Comparison of ENCODE assay signal across 8 mouse cellular contexts in genomic region chr19:34334300-34334699, GRCm38 (mm10). TPM values are rescaled to one million over a fixed set of nuclear protein-coding genes. Genes with fewer than 3 reads are reported as not detected.
DNase-seq lines count a peak whose midpoint lies in the region; ATAC-seq and TF ChIP-seq lines count a peak whose summit lies in the region.

No protein-coding gene starts in this region.

- peak; percentile 12 for DNase-seq in 3134 (ENCODE audit: extremely low read depth, insufficient read length, low spot score)
- DNase-seq in MN1 (ENCODE audit: low spot score), result peak; percentile 43
- peak; percentile 42 to 58 for DNase-seq in cerebellum, adult 2 months
- peak; percentile 12 to 60 for DNase-seq in frontal cortex, postnatal 10 days (ENCODE audit: low spot score in 2 of 2)
- peak; percentile 57 to 65 for DNase-seq in kidney, adult 8-10 months
- DNase-seq in telencephalon, adult 2 months (ENCODE audit: low read depth, low spot score), result peak; percentile 12

- WGBS in cerebellum, adult 2 months, result 3% methylated on average over 2 of the region's 2 CpGs
- 3% methylated on average over 2 of the region's 2 CpGs for WGBS in limb, embryonic 13.5 days
- WGBS in neural tube, embryonic 12.5 days, result 0% methylated on average over 2 of the region's 2 CpGs

- peak; percentile 76; the same call in 1 of the 2 replicates for ATAC-seq in limb, embryonic 13.5 days (ENCODE audit: low FRiP score, low read depth)
- ATAC-seq in neural tube, embryonic 12.5 days (ENCODE audit: low FRiP score, low read depth), result peak; percentile 76; the same call in 1 of the 2 replicates

- no peak overlapping the region for H3K27ac ChIP-seq in cerebellum, adult 2 months (ENCODE audit: insufficient read depth, low read length)
- no peak overlapping the region for H3K27ac ChIP-seq in limb, embryonic 13.5 days
- no peak overlapping the region for H3K27ac ChIP-seq in neural tube, embryonic 12.5 days

- no peak overlapping the region for H3K4me2 ChIP-seq in limb, embryonic 13.5 days (replicated peaks)
- H3K4me2 ChIP-seq in neural tube, embryonic 12.5 days (replicated peaks), result no peak overlapping the region

- H3K9me3 ChIP-seq in limb, embryonic 13.5 days, result no peaks in the 10 kb centered on the region
- H3K9me3 ChIP-seq in neural tube, embryonic 12.5 days, result no peaks in the 10 kb centered on the region

- TF ChIP-seq CTCF in cerebellum, adult 2 months (IDR thresholded peaks at IDR 0.05; ENCODE audit: borderline replicate concordance, insufficient read depth, low read depth, low read length), result peak; percentile 86

- H3K27me3 ChIP-seq in cerebellum, adult 2 months (ENCODE audit: control insufficient read depth, insufficient read depth, low read length), result no peaks in the 10 kb centered on the region
- peaks cover 2% of the 10 kb centered on the region; the same call in 1 of the 2 replicates for H3K27me3 ChIP-seq in limb, embryonic 13.5 days
- H3K27me3 ChIP-seq in neural tube, embryonic 12.5 days (replicated peaks), result no peaks in the 10 kb centered on the region

- no peak for TF ChIP-seq POLR2A in cerebellum, adult 2 months (IDR thresholded peaks at IDR 0.05; ENCODE audit: borderline replicate concordance, insufficient read depth, low read length)

- no peaks in the 10 kb centered on the region for H3K4me1 ChIP-seq in cerebellum, adult 2 months (ENCODE audit: control insufficient read depth, insufficient read depth, low read length)
- no peaks in the 10 kb centered on the region for H3K4me1 ChIP-seq in limb, embryonic 13.5 days
- no peaks in the 10 kb centered on the region for H3K4me1 ChIP-seq in neural tube, embryonic 12.5 days

- no peak overlapping the region for H3K4me3 ChIP-seq in cerebellum, adult 2 months (replicated peaks; ENCODE audit: insufficient read depth, low read depth, low read length)
- no peak overlapping the region for H3K4me3 ChIP-seq in limb, embryonic 13.5 days
- H3K4me3 ChIP-seq in neural tube, embryonic 12.5 days, result no peak overlapping the region

- H3K9ac ChIP-seq in limb, embryonic 13.5 days, result no peak overlapping the region
- no peak overlapping the region for H3K9ac ChIP-seq in neural tube, embryonic 12.5 days

- no peaks in the 10 kb centered on the region for H3K36me3 ChIP-seq in limb, embryonic 13.5 days
- no peaks in the 10 kb centered on the region for H3K36me3 ChIP-seq in neural tube, embryonic 12.5 days

RNA-seq across cellular contexts. Expression of gene Fas, which starts 43.8 kb away (rescaled TPM):
- 1.5 and 1.8 TPM in 2 replicates for polyA plus RNA-seq in cerebellum, adult 2 months (2012; rRNA removed)
- polyA plus RNA-seq in limb, embryonic 13.5 days (2015; fragmentation: Nextera tagmentation; extraction: Ambion mirVana), result 2.4 and 4.3 TPM in 2 replicates
- polyA plus RNA-seq in neural tube, embryonic 12.5 days (2016; fragmentation: Nextera tagmentation; extraction: Ambion mirVana), result 0.24 and 0.75 TPM in 2 replicates
